8 mouse cellular contexts compared by ENCODE assay signal in genomic region chr9:29962978-29963377, GRCm38 (mm10). TPM values are rescaled to one million over a fixed set of nuclear protein-coding genes. Genes with fewer than 3 reads are reported as not detected.
DNase-seq lines count a peak whose midpoint lies in the region; ATAC-seq lines count a peak whose summit lies in the region.

TSS of gene Ntm (minus strand) at chr9:29963141.

- H3K4me1 ChIP-seq in forebrain, embryonic 11.5 days (replicated peaks; ENCODE audit: control insufficient read depth, insufficient read depth, low read length): peaks cover 8% of the 10 kb centered on the region
- 0 out of 2 replicates have a peak, but pooled peaks cover 2% of the 10 kb centered on the region for H3K4me1 ChIP-seq in hindbrain, embryonic 11.5 days (replicated peaks; ENCODE audit: control insufficient read depth, insufficient read depth, low read length)
- peaks cover 19% of the 10 kb centered on the region for H3K4me1 ChIP-seq in midbrain, embryonic 16.5 days (ENCODE audit: control insufficient read depth, insufficient read depth, low read length)

- no peaks in the 10 kb centered on the region for H3K36me3 ChIP-seq in forebrain, embryonic 11.5 days (ENCODE audit: control insufficient read depth, insufficient read depth, low read length)
- no peaks in the 10 kb centered on the region for H3K36me3 ChIP-seq in hindbrain, embryonic 11.5 days (ENCODE audit: control insufficient read depth, insufficient read depth, low read length)
- H3K36me3 ChIP-seq in midbrain, embryonic 16.5 days (ENCODE audit: control insufficient read depth, insufficient read depth, low read length): no peaks in the 10 kb centered on the region

- H3K4me3 ChIP-seq in forebrain, embryonic 11.5 days (ENCODE audit: low read depth, low read length): peak within 1 kb of the TSS; percentile 49
- H3K4me3 ChIP-seq in hindbrain, embryonic 11.5 days (ENCODE audit: low read depth, low read length): peak within 1 kb of the TSS; percentile 47
- H3K4me3 ChIP-seq in midbrain, embryonic 16.5 days (ENCODE audit: low read depth, low read length): peak within 1 kb of the TSS; percentile 54

- DNase-seq in testis, postnatal 10 days (ENCODE audit: low spot score): peak; percentile 46
- DNase-seq in testis, postnatal 14 days (ENCODE audit: low spot score): no peak
- DNase-seq in forebrain, embryonic 11.5 days (ENCODE audit: low spot score): peak; percentile 72
- peak; percentile 51 for DNase-seq in hindbrain, embryonic 11.5 days (ENCODE audit: low spot score)
- peak; percentile 64 to 74 for DNase-seq in left cerebral cortex, postnatal 10 days (ENCODE audit: extremely low spot score in 1 of 2, low spot score in 2 of 2)
- DNase-seq in B cell, adult 2 months: no peak

- peaks cover 6% of the 10 kb centered on the region for H3K27me3 ChIP-seq in forebrain, embryonic 11.5 days (ENCODE audit: control insufficient read depth, insufficient read depth, low read length)
- H3K27me3 ChIP-seq in hindbrain, embryonic 11.5 days (ENCODE audit: control insufficient read depth, insufficient read depth, low read length): 0 out of 2 replicates have a peak, but pooled peaks cover 3% of the 10 kb centered on the region
- H3K27me3 ChIP-seq in midbrain, embryonic 16.5 days (ENCODE audit: control insufficient read depth, insufficient read depth, low read depth, low read length): no peaks in the 10 kb centered on the region

- WGBS in forebrain, embryonic 11.5 days: 11% methylated on average over 8 of the region's 8 CpGs
- 19% methylated on average over 8 of the region's 8 CpGs for WGBS in hindbrain, embryonic 11.5 days
- WGBS in midbrain, embryonic 16.5 days: 8% methylated on average over 8 of the region's 8 CpGs

- intact Hi-C loops in left cerebral cortex, postnatal 10 days (cut with DNase I): loop anchor here (5.0 kb wide), 3 partner anchors 156 to 301 kb away; no protein-coding TSS in a partner anchor

- H3K9me3 ChIP-seq in forebrain, embryonic 11.5 days (ENCODE audit: control insufficient read depth, low read length): no peaks in the 10 kb centered on the region
- H3K9me3 ChIP-seq in hindbrain, embryonic 11.5 days (ENCODE audit: control insufficient read depth, low read length): no peaks in the 10 kb centered on the region
- H3K9me3 ChIP-seq in midbrain, embryonic 16.5 days (replicated peaks; ENCODE audit: control insufficient read depth, low read length, poor library complexity, severe bottlenecking): no peaks in the 10 kb centered on the region

- H3K9ac ChIP-seq in forebrain, embryonic 11.5 days (ENCODE audit: low read length): peak within 1 kb of the TSS; percentile 68
- H3K9ac ChIP-seq in hindbrain, embryonic 11.5 days (ENCODE audit: low read depth, low read length): peak within 1 kb of the TSS; percentile 71
- peak within 1 kb of the TSS; percentile 76 for H3K9ac ChIP-seq in midbrain, embryonic 16.5 days (ENCODE audit: low read depth, low read length)

- peak; percentile 65; the same call in 1 of the 2 replicates for ATAC-seq in forebrain, embryonic 11.5 days (replicated peaks; ENCODE audit: low FRiP score)
- peak; percentile 67; the same call in 1 of the 2 replicates for ATAC-seq in hindbrain, embryonic 11.5 days (ENCODE audit: low FRiP score)
- peak; percentile 89 for ATAC-seq in midbrain, embryonic 16.5 days
- no peak for ATAC-seq in inflammation-experienced regulatory T-cells, adult 6 months

- no peak within 1 kb of the TSS for H3K27ac ChIP-seq in forebrain, embryonic 11.5 days (ENCODE audit: low read depth, low read length)
- H3K27ac ChIP-seq in hindbrain, embryonic 11.5 days (ENCODE audit: low read depth, low read length): peak within 1 kb of the TSS; percentile 58; the same call in 1 of the 2 replicates
- peak within 1 kb of the TSS; percentile 87 for H3K27ac ChIP-seq in midbrain, embryonic 16.5 days (ENCODE audit: low read length)

- H3K4me2 ChIP-seq in forebrain, embryonic 11.5 days (ENCODE audit: low read depth, low read length, severe bottlenecking): peak within 1 kb of the TSS; percentile 93
- H3K4me2 ChIP-seq in hindbrain, embryonic 11.5 days (replicated peaks; ENCODE audit: low read depth, low read length): peak within 1 kb of the TSS; percentile 86
- peak within 1 kb of the TSS; percentile 52 for H3K4me2 ChIP-seq in midbrain, embryonic 16.5 days (ENCODE audit: low read length)

RNA-seq across cellular contexts. Expression of gene Ntm, which starts in this region (rescaled TPM):
- polyA plus RNA-seq in forebrain, embryonic 11.5 days (2014; fragmentation: Nextera tagmentation; extraction: Ambion mirVana): 13.5 and 14.3 TPM in 2 replicates
- 27.0 and 30.6 TPM in 2 replicates for polyA plus RNA-seq in hindbrain, embryonic 11.5 days (2014; fragmentation: Nextera tagmentation; extraction: Ambion mirVana)
- 100 to 1,000 TPM; 379 to 391 TPM for total RNA-seq in left cerebral cortex, postnatal 10 days (2021)
- polyA plus RNA-seq in midbrain, embryonic 16.5 days (2015; fragmentation: Nextera tagmentation; extraction: Ambion mirVana): 259 and 267 TPM in 2 replicates
- not detected for polyA plus RNA-seq in inflammation-experienced regulatory T-cells, adult 6 months (2017; shearing (Covaris generic))

Comparison
In these comparisons a context has a peak if more than half of its experiments do, and no peak if none do; other contexts are left out.
1. RNA of gene Ntm (polyA plus RNA-seq): 259 to 267 TPM in midbrain, embryonic 16.5 days, 27.0 to 30.6 TPM in hindbrain, embryonic 11.5 days and 13.5 to 14.3 TPM in forebrain, embryonic 11.5 days; not detected in inflammation-experienced regulatory T-cells, adult 6 months; every median in the first group is over 10 times any median in the second.
2. DNase-seq: peak in testis, postnatal 10 days (single experiment), forebrain, embryonic 11.5 days (single experiment), hindbrain, embryonic 11.5 days (single experiment) and left cerebral cortex, postnatal 10 days (2 of 2); none in testis, postnatal 14 days (single experiment) and B cell, adult 2 months (0 of 2).
3. Peak in every context shown above with its lines, with median percentiles within 50 percentile points of each other: H3K4me2 ChIP-seq, H3K4me3 ChIP-seq and H3K9ac ChIP-seq.